Mouse (Mus musculus): Measurements from ENCODE around the gene Polr3b.

- TF ChIP-seq GATA1 (IDR thresholded peaks at IDR 0.05; ENCODE audit: low read length) (no peak), TAL1 (IDR thresholded peaks at IDR 0.05; ENCODE audit: low read length) (no peak)
Observed at GRCm38 (mm10) chr10:84654029-84654428, 31.9 kb downstream of the Polr3b start.
